Mouse (Mus musculus) thymus, adult 2 months (tissue): ENCODE results near the gene Ak6.

Source experiments
- CTCF ChIP-seq: fragments of 200-500 bp; IDR thresholded peaks from 2 replicates; pipeline ENCODE4 v1.5.1; 2012; ENCODE audit warnings: mild to moderate bottlenecking, control low read depth, low read length, moderate library complexity, borderline replicate concordance; ENCODE audit not compliant: control insufficient read depth, poor library complexity, insufficient read depth; ENCODE audit errors: extremely low read depth
- POLR2A ChIP-seq: fragments of 200-500 bp; IDR thresholded peaks from 2 replicates; pipeline ENCODE4 v1.6.1; 2012; ENCODE audit warnings: mild to moderate bottlenecking, low read length, control low read depth, moderate library complexity; ENCODE audit not compliant: control insufficient read depth, poor library complexity, insufficient read depth; ENCODE audit errors: extremely low read depth

DNA sequence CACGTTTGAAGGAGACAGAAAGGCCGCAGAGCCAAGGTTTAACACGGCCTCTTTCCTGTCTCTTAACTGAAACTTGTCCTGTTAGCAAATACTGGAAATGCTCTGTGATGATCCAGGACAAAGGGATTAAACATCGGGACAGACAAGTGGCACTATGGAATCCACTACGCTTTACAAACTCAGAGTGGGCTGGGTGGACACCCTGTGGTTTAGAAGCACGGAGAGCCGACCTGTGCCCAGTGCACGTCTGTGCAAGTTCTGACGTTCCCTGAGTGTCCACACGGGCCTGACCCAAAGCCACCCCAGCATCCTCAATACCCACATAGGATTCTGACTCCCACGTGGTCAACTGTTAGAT is 47.1 kb upstream of the Ak6 start:
- no peak for TF ChIP-seq CTCF
- no peak for TF ChIP-seq POLR2A
